Mouse (Mus musculus): ENCODE data around the gene Orm2.

DNA sequence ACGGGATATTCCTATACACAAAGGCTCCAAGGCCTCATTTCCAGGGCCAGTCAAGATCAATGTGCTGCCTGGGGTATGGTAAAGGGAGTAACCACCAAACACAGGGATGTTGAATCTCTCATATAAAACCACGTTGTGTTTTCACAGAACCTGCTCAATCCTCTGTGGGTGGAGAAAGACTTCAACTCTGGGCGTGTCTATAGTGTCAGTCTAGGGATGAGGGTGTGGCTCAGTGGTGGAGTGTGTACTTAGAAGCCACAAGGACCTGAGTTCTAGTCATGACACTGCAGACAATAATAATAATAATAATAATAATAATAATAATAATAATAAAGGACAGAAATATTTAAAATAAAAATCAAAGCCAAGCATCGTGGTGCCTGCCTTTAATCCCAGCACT, 22.0 kb downstream of the Orm2 start:
- TF ChIP-seq CTCF (conservative IDR thresholded peaks at IDR 0.05; ENCODE audit: insufficient read depth, insufficient read length, low read depth, low read length) (no peak), POLR2A (IDR thresholded peaks at IDR 0.05; ENCODE audit: low read depth, low read length) (no peak)
